Mouse (Mus musculus): Measurements from ENCODE around the gene Foxm1. TPM values are rescaled to one million over a fixed set of nuclear protein-coding genes. Genes with fewer than 3 reads are reported as not detected.
A peak's percentile ranks its signal among the peaks of the same experiment; 100 is the strongest.

Foxm1 gene
- polyA plus RNA-seq (2014; fragmentation: Nextera tagmentation; extraction: Ambion mirVana), result 52.1 and 54.7 TPM in 2 replicates

DNA sequence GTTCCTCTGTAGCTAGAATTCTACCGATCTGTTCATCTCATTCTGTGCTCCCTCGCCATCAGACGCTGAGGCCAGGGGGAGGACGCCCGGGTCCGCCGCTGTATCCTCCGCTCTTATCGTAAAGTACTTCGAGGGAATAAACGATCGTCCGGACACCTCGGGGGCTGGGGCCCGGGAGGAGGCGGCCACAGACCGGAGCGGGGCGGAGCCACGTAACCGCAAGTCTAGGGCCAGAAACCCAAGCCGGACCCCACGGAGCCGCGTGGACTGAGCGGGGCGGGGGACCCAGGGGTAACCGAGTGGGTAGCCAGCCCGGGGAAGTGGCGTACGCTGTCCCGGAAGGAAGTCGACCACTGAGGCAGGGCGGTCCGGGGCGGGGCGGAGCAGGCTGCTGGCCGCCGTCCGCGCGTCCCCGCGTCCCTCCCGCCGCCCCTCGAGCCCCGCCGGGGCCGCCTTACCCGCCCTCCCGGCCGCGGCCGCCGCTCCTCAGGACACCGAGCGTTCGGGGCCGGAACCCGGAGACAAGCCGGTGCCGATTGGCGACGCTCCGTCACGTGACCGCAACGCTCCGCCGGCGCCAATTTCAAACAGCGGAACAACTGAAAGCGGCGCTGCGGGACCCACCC, at the start of gene Foxm1, which contains the start of gene Rhno1:
Gene Foxm1 (plus strand): TSS at position 587 of the 626 bp plus-strand sequence.
Gene Rhno1 (minus strand): TSS at position 531 of the 626 bp plus-strand sequence.
- peak; percentile 89 for ATAC-seq (ENCODE audit: insufficient read depth, low FRiP score, low TSS enrichment)
- H3K4me3 ChIP-seq (ENCODE audit: low read depth, low read length), result peak within 1 kb of the TSS; percentile 71
- 1% methylated on average over 65 of the region's 76 CpGs for WGBS
- no peaks in the 10 kb centered on the region for H3K27me3 ChIP-seq (ENCODE audit: control insufficient read depth, insufficient read depth, low read length)
- H3K4me2 ChIP-seq (ENCODE audit: low read depth), result peak within 1 kb of the TSS; percentile 79
- peaks cover 7% of the 10 kb centered on the region for H3K36me3 ChIP-seq (ENCODE audit: control insufficient read depth, insufficient read depth, low read length)
- H3K27ac ChIP-seq (ENCODE audit: low read depth, low read length), result peak within 1 kb of the TSS; percentile 91
- peaks cover 9% of the 10 kb centered on the region; the same call in 1 of the 2 replicates for H3K4me1 ChIP-seq (ENCODE audit: control insufficient read depth, insufficient read depth, low read length)
- no peaks in the 10 kb centered on the region for H3K9me3 ChIP-seq (ENCODE audit: control insufficient read depth, low read length)
- peak; percentile 88 for DNase-seq (ENCODE audit: low spot score)
- peak within 1 kb of the TSS; percentile 95 for H3K9ac ChIP-seq (ENCODE audit: low read length)

DNA sequence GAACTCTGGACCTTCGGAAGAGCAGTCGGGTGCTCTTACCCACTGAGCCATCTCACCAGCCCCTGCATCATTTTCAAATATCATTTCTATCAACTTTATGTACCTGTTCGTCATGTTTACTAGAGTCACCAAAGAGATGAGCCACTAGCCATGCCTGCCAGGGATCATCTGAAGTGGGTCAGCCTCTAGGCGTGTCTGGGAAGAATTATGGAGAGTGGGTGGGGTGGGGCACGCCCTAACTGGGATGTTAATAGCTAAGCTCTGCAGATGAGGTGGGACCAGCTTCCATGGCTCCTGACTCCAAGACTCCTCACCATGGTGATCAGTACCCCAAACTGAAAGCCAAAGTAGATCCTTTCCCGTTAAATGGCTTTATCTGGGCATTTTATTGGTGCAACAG, 48.0 kb upstream of the Foxm1 start:
- Histone ChIP-seq H3K9ac (ENCODE audit: low read length) (no peak overlapping the region), H3K9me3 (ENCODE audit: control insufficient read depth, low read length) (no peaks in the 10 kb centered on the region), H3K36me3 (ENCODE audit: control insufficient read depth, insufficient read depth, low read length) (no peaks in the 10 kb centered on the region), H3K27me3 (ENCODE audit: control insufficient read depth, insufficient read depth, low read length) (no peaks in the 10 kb centered on the region), H3K4me1 (ENCODE audit: control insufficient read depth, insufficient read depth, low read length) (no peaks in the 10 kb centered on the region), H3K4me3 (ENCODE audit: low read depth, low read length) (no peak overlapping the region), H3K4me2 (ENCODE audit: low read depth) (no peak overlapping the region), H3K27ac (ENCODE audit: low read depth, low read length) (no peak overlapping the region)
- DNase-seq (ENCODE audit: low spot score) (no peak), ATAC-seq (ENCODE audit: insufficient read depth, low FRiP score, low TSS enrichment) (no peak)
- 90% methylated on average over 6 of the region's 6 CpGs for WGBS

DNA sequence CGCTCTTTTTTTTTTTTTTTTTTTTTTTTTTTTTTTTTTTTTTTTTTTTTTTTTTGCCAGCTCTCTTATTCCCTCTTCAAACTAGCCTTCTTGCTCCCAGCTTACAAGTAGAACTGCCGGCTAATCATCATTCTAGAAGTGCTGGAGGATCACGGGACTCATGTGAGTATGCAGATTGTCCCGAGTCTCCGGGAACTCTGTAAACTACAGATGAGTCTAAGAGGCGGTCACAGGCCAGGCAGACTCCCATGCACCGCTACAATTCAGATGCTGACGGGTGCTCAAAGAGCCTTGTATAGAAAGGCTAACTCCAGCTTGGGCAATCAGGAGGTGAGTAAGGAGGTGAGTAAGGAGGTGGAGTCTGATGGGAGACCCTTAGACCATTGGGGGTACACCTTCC, 47.2 kb upstream of the Foxm1 start:
- DNase-seq (ENCODE audit: low spot score), result no peak
- Histone ChIP-seq H3K4me2 (ENCODE audit: low read depth) (no peak overlapping the region), H3K27me3 (ENCODE audit: control insufficient read depth, insufficient read depth, low read length) (no peaks in the 10 kb centered on the region), H3K9me3 (ENCODE audit: control insufficient read depth, low read length) (no peaks in the 10 kb centered on the region), H3K9ac (ENCODE audit: low read length) (no peak overlapping the region), H3K36me3 (ENCODE audit: control insufficient read depth, insufficient read depth, low read length) (no peaks in the 10 kb centered on the region), H3K27ac (ENCODE audit: low read depth, low read length) (no peak overlapping the region), H3K4me3 (ENCODE audit: low read depth, low read length) (no peak overlapping the region), H3K4me1 (ENCODE audit: control insufficient read depth, insufficient read depth, low read length) (no peaks in the 10 kb centered on the region)
- no peak for ATAC-seq (ENCODE audit: insufficient read depth, low FRiP score, low TSS enrichment)
- 77% methylated on average over 8 of the region's 8 CpGs for WGBS

DNA sequence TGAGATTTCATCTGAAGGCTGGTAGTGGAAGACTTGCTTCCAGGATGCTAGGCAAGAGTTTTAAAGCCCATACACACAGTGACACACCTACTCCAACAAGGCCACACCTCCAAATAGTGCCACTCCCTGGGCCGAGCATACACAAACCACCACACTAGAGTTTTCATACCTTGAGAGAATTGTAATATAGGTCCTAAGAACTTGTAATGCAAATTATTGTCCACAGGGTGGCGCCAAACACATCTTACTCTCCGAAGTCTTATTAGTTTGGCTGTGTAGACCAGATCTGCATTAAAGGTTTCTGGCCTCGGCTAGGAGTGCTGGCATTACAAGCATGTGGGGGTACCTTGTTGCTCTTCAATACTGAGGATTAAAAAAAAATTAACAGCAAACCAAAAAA, 44.5 kb upstream of the Foxm1 start:
- H3K9me3 ChIP-seq (ENCODE audit: control insufficient read depth, low read length), result no peaks in the 10 kb centered on the region
- peaks cover 9% of the 10 kb centered on the region for H3K36me3 ChIP-seq (ENCODE audit: control insufficient read depth, insufficient read depth, low read length)
- H3K27ac ChIP-seq (ENCODE audit: low read depth, low read length), result no peak overlapping the region
- peak; percentile 69 for DNase-seq (ENCODE audit: low spot score)
- no peak overlapping the region for H3K9ac ChIP-seq (ENCODE audit: low read length)
- H3K4me1 ChIP-seq (ENCODE audit: control insufficient read depth, insufficient read depth, low read length), result no peaks in the 10 kb centered on the region
- no peaks in the 10 kb centered on the region for H3K27me3 ChIP-seq (ENCODE audit: control insufficient read depth, insufficient read depth, low read length)
- H3K4me2 ChIP-seq (ENCODE audit: low read depth), result no peak overlapping the region
- no peak overlapping the region for H3K4me3 ChIP-seq (ENCODE audit: low read depth, low read length)
- ATAC-seq (ENCODE audit: insufficient read depth, low FRiP score, low TSS enrichment), result peak; percentile 27; the same call in 1 of the 2 replicates
- WGBS, result 18% methylated on average over 4 of the region's 4 CpGs

DNA sequence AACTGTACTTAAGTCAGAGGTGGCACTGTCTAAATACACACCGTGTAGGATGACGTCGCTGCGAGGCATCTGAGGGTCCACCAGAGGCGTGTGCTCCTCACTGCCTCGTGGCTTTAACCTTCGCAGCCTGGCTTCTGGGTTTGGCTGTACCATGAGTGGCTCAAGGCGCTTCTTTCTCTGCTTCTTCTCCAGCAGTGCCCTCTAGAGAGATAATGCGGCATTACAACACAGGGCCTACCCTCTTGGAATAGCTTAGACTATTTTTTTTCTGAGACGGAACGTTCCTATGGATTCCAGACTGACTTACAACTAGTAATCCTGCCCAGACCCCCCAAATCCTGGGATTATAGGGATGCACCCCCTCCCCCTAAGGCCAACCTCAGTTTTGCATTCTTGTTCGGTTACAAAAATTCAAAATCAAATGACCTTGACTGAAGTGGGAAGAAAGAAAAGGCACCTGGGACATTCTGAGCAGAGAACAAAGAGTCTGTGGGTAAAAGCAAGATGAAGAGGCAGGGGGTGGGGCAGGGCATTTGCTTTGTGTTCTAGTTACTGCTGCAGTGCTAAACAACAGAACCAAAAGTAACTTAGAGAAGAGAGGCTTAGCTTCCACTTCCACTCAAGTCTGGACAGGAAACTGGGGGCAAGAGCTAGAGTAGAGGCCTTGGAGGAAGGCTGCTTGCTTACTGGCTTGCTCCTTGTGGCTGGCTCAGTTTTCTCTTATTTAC, 28.2 kb upstream of the Foxm1 start:
- Histone ChIP-seq H3K4me2 (ENCODE audit: low read depth) (no peak overlapping the region), H3K27ac (ENCODE audit: low read depth, low read length) (no peak overlapping the region), H3K4me1 (ENCODE audit: control insufficient read depth, insufficient read depth, low read length) (no peaks in the 10 kb centered on the region), H3K36me3 (ENCODE audit: control insufficient read depth, insufficient read depth, low read length) (peaks cover 5% of the 10 kb centered on the region; the same call in 1 of the 2 replicates), H3K27me3 (ENCODE audit: control insufficient read depth, insufficient read depth, low read length) (no peaks in the 10 kb centered on the region), H3K9ac (ENCODE audit: low read length) (no peak overlapping the region), H3K9me3 (ENCODE audit: control insufficient read depth, low read length) (no peaks in the 10 kb centered on the region), H3K4me3 (ENCODE audit: low read depth, low read length) (no peak overlapping the region)
- 29% methylated on average over 12 of the region's 12 CpGs for WGBS
- DNase-seq (ENCODE audit: low spot score), result peak; percentile 82
- ATAC-seq (ENCODE audit: insufficient read depth, low FRiP score, low TSS enrichment), result peak; percentile 86

DNA sequence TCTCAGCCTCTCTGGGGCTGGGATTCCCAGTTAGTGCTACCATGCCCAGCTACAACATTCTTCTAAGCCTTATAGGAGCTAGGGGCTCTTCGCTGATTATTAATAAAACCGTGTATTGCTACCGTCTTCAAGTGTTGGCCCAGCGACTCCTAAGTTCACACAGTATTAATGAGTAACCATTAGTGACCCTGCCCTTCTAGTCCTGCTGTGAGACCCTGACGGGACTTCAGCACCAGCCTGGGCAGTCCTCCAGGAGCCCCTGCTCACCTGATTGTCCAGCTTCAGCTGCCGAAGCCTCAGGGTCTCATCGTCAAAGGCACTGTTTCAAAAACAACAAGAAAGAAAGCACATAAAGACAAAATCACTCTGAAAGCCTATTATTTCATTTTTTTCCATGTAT, 25.3 kb upstream of the Foxm1 start:
- 83% methylated on average over 7 of the region's 7 CpGs for WGBS
- no peak for DNase-seq (ENCODE audit: low spot score)
- H3K36me3 ChIP-seq (ENCODE audit: control insufficient read depth, insufficient read depth, low read length), result no peaks in the 10 kb centered on the region
- H3K4me1 ChIP-seq (ENCODE audit: control insufficient read depth, insufficient read depth, low read length), result no peaks in the 10 kb centered on the region
- H3K9ac ChIP-seq (ENCODE audit: low read length), result no peak overlapping the region
- no peaks in the 10 kb centered on the region for H3K9me3 ChIP-seq (ENCODE audit: control insufficient read depth, low read length)
- no peak overlapping the region for H3K4me3 ChIP-seq (ENCODE audit: low read depth, low read length)
- H3K27me3 ChIP-seq (ENCODE audit: control insufficient read depth, insufficient read depth, low read length), result no peaks in the 10 kb centered on the region
- H3K4me2 ChIP-seq (ENCODE audit: low read depth), result no peak overlapping the region
- no peak for ATAC-seq (ENCODE audit: insufficient read depth, low FRiP score, low TSS enrichment)
- no peak overlapping the region for H3K27ac ChIP-seq (ENCODE audit: low read depth, low read length)

DNA sequence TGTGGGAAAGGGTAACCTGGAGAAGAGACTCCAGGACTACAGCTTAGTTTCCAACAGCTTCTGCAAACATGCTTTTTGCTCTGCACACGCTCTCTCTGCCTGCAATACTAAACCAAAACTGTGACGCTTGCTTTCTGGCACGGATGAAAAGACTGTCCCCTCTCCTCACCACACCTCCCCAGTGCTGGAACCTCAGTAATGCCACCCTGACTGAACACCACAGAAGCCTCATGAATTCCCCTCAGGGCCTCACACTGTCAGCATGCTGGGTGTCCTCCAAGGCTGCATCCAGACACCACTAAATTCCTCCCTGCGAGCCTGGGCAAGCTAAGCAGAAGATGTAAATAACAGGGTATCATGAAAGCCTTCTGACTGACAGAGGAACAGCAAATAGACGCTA, 23.9 kb upstream of the Foxm1 start:
- H3K9me3 ChIP-seq (ENCODE audit: control insufficient read depth, low read length), result no peaks in the 10 kb centered on the region
- no peaks in the 10 kb centered on the region for H3K36me3 ChIP-seq (ENCODE audit: control insufficient read depth, insufficient read depth, low read length)
- H3K27ac ChIP-seq (ENCODE audit: low read depth, low read length), result no peak overlapping the region
- WGBS, result 46% methylated on average over 5 of the region's 5 CpGs
- H3K4me2 ChIP-seq (ENCODE audit: low read depth), result no peak overlapping the region
- DNase-seq (ENCODE audit: low spot score), result no peak
- no peaks in the 10 kb centered on the region for H3K27me3 ChIP-seq (ENCODE audit: control insufficient read depth, insufficient read depth, low read length)
- no peak overlapping the region for H3K9ac ChIP-seq (ENCODE audit: low read length)
- no peak for ATAC-seq (ENCODE audit: insufficient read depth, low FRiP score, low TSS enrichment)
- H3K4me1 ChIP-seq (ENCODE audit: control insufficient read depth, insufficient read depth, low read length), result no peaks in the 10 kb centered on the region
- no peak overlapping the region for H3K4me3 ChIP-seq (ENCODE audit: low read depth, low read length)

DNA sequence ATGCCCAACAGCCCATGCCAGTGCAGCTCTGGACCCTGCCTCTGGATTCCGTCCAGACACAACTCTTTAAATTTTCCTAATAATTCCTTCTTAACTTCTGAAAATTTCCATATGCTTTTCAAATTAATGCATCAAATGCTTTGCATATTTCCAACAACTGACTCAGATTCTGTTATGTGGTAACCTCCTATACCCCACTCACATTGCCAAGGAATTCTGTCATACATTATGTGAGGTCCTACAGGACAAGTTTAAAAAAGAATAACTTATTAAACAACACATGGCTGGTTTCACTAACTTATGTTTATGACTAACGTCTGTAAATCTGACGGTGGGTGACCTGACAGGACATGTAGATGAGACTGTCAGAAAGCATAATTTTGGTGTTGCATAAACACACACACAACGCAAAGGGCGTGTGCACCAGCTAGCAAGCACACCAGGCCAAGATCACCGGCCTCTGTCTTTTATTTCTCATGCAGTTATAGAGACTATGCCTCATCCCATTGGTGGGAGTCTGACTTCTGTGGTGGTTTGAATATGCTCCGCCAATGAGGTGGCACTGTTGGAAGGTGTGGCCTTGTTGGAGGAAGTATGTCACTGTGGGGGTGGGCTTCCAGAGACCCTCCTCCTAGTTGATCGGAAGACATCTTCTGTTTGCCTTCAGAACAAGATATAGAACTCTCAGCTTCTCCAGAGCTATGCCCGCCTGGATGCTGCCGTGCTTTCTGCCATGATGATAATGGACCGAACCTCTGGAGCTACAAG, 20.6 kb upstream of the Foxm1 start:
- no peak overlapping the region for H3K27ac ChIP-seq (ENCODE audit: low read depth, low read length)
- no peak overlapping the region for H3K4me3 ChIP-seq (ENCODE audit: low read depth, low read length)
- 94% methylated on average over 11 of the region's 11 CpGs for WGBS
- H3K9me3 ChIP-seq (ENCODE audit: control insufficient read depth, low read length), result no peaks in the 10 kb centered on the region
- no peaks in the 10 kb centered on the region for H3K4me1 ChIP-seq (ENCODE audit: control insufficient read depth, insufficient read depth, low read length)
- no peaks in the 10 kb centered on the region for H3K36me3 ChIP-seq (ENCODE audit: control insufficient read depth, insufficient read depth, low read length)
- ATAC-seq (ENCODE audit: insufficient read depth, low FRiP score, low TSS enrichment), result no peak
- no peak overlapping the region for H3K9ac ChIP-seq (ENCODE audit: low read length)
- H3K27me3 ChIP-seq (ENCODE audit: control insufficient read depth, insufficient read depth, low read length), result no peaks in the 10 kb centered on the region
- no peak for DNase-seq (ENCODE audit: low spot score)
- H3K4me2 ChIP-seq (ENCODE audit: low read depth), result no peak overlapping the region

Data from neural tube, embryonic 11.5 days (tissue).